Mouse (Mus musculus): ENCODE data around the gene Dynlt1b.
"Not testable (repeated sequence)": the region's sequence is repeated elsewhere in the genome, so short reads cannot be mapped to it uniquely, and the experiment has no call there.

- TF ChIP-seq CTCF (IDR thresholded peaks at IDR 0.05); EP300 (IDR thresholded peaks at IDR 0.05; ENCODE audit: insufficient read depth, low read depth, low read length); POLR2A (IDR thresholded peaks at IDR 0.05; ENCODE audit: insufficient read depth, low read depth, low read length): not testable (repeated sequence)
Observed at GRCm38 (mm10) chr17:6451205-6451604, 21.3 kb downstream of the Dynlt1b start.
